Mouse (Mus musculus): ENCODE data around the gene Aste1. TPM values are rescaled to one million over a fixed set of nuclear protein-coding genes. Genes with fewer than 3 reads are reported as not detected.

Gene Aste1
- polyA plus RNA-seq (2014; fragmentation: Illumina TruSeq; extraction: RNeasy Lipid Tissue Mini Kit (QIAGEN cat#74804); ENCODE audit: low replicate concordance): 27.4 TPM

DNA sequence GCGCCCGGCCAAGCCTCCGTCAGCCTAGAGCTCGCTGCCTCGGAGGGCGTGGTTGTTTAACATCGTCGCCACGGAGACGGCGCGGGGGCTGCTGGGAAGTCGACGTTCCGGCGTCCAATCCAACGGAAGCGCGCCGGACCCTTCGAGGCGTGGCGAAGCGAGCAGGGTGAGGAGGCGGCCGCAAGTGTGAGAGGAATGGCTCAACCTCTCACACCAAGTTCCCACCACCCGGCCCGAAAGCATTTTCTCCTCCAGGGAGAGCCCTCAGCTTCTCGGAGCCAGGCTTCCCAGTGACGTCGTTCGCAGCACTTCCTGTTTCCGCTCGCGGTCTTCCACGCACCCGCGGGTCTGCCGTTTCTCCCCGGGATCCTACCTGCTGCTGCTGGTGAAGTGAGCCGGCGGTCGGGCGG is at the start of gene Aste1, which contains the start of gene Nek11:
Aste1 (plus strand) TSS at position 175 of the 410 bp plus-strand sequence.
Nek11 (minus strand) TSS at position 307 of the 410 bp plus-strand sequence.

Other genes starting within 250 kb of the Aste1 start
- 0.37 TPM for gene Nek11, start 132 bp downstream of the Aste1 start, polyA plus RNA-seq (2014; fragmentation: Illumina TruSeq; extraction: RNeasy Lipid Tissue Mini Kit (QIAGEN cat#74804); ENCODE audit: low replicate concordance)
- 74.2 TPM for gene Atp2c1, start 131.9 kb downstream of the Aste1 start, polyA plus RNA-seq (2014; fragmentation: Illumina TruSeq; extraction: RNeasy Lipid Tissue Mini Kit (QIAGEN cat#74804); ENCODE audit: low replicate concordance)
- gene Pik3r4, start 247.6 kb downstream of the Aste1 start, polyA plus RNA-seq (2014; fragmentation: Illumina TruSeq; extraction: RNeasy Lipid Tissue Mini Kit (QIAGEN cat#74804); ENCODE audit: low replicate concordance): 6.3 TPM